Mouse (Mus musculus) ES-Bruce4 (cell line): ENCODE measurements around the gene Tsc22d2. TPM values are rescaled to one million over a fixed set of nuclear protein-coding genes. Genes with fewer than 3 reads are reported as not detected.
"Not testable (repeated sequence)": the region's sequence is repeated elsewhere in the genome, so short reads cannot be mapped to it uniquely, and the experiment has no call there.

Experiments used
- H3K27ac ChIP-seq: 2 replicates; pipeline ENCODE4 v1.5.1; 2012; ENCODE audit warnings: low read length, inconsistent platforms; ENCODE audit not compliant: insufficient read depth
- H3K27me3 ChIP-seq: 2 replicates; pipeline ENCODE4 v1.6.1; 2012; ENCODE audit warnings: mild to moderate bottlenecking, low read length, inconsistent platforms; ENCODE audit not compliant: control insufficient read depth, poor library complexity, insufficient read depth, severe bottlenecking
- H3K36me3 ChIP-seq: 2 replicates; pipeline ENCODE4 v1.6.1; 2012; ENCODE audit warnings: inconsistent platforms, mild to moderate bottlenecking, low read length, moderate library complexity; ENCODE audit not compliant: control insufficient read depth, poor library complexity, insufficient read depth, severe bottlenecking
- H3K4me1 ChIP-seq: one replicate; pipeline ENCODE4 v1.8.1; 2011; ENCODE audit warnings: low read length; ENCODE audit not compliant: control insufficient read depth, insufficient read depth
- H3K4me3 ChIP-seq: 2 replicates; pipeline ENCODE4 v1.5.1; 2011; ENCODE audit warnings: low read depth, mild to moderate bottlenecking, low read length
- H3K9ac ChIP-seq: 2 replicates; pipeline ENCODE4 v1.6.1; 2012; ENCODE audit warnings: low read depth, mild to moderate bottlenecking, inconsistent platforms; ENCODE audit not compliant: poor library complexity, severe bottlenecking
- H3K9me3 ChIP-seq: replicated peaks from 2 replicates; pipeline ENCODE4 v1.6.1; 2012; ENCODE audit warnings: mild to moderate bottlenecking, low read length, inconsistent platforms; ENCODE audit not compliant: control insufficient read depth, poor library complexity, insufficient read depth, severe bottlenecking
- CTCF ChIP-seq: IDR thresholded peaks from one replicate; pipeline ENCODE4 v1.8.1; 2011; ENCODE audit warnings: low read depth, low read length
- EP300 ChIP-seq: IDR thresholded peaks from 2 replicates; pipeline ENCODE4 v1.6.1; 2011; ENCODE audit warnings: low read depth, low read length; ENCODE audit not compliant: insufficient read depth
- POLR2A ChIP-seq: IDR thresholded peaks from one replicate; pipeline ENCODE4 v1.8.1; 2011; ENCODE audit warnings: low read length; ENCODE audit not compliant: insufficient read depth
- polyA plus RNA-seq: library from polyadenylated mRNA; stranded (reverse); fragments of >200 nt; gene quantifications from 2 replicates; pipeline ENCODE4 v1.2.4, GENCODE M21; 2011; ENCODE audit warnings: low read depth; ENCODE audit not compliant: missing spikeins, insufficient read depth, insufficient read length

Tsc22d2 gene
- polyA plus RNA-seq, 1 experiment: 29.6 TPM

- Histone ChIP-seq H3K9ac (no peak overlapping the region), H3K27me3 (no peaks in the 10 kb centered on the region), H3K4me3 (no peak overlapping the region), H3K36me3 (no peaks in the 10 kb centered on the region), H3K27ac (no peak overlapping the region), H3K4me1 (no peaks in the 10 kb centered on the region), H3K9me3 (no peaks in the 10 kb centered on the region)
- TF ChIP-seq CTCF: no peak
- TF ChIP-seq EP300: no peak
- no peak for TF ChIP-seq POLR2A
Observed at GRCm38 (mm10) chr3:58454414-58455205, 40.1 kb downstream of the Tsc22d2 start.

GRCm38 (mm10) chr3:58455255-58455654 lies 40.7 kb downstream of the Tsc22d2 start:
- Histone ChIP-seq H3K9me3 (no peaks in the 10 kb centered on the region), H3K27me3 (no peaks in the 10 kb centered on the region), H3K4me1 (no peaks in the 10 kb centered on the region), H3K9ac (no peak overlapping the region), H3K27ac (no peak overlapping the region), H3K4me3 (no peak overlapping the region), H3K36me3 (peaks cover 3% of the 10 kb centered on the region)
- TF ChIP-seq EP300: no peak
- no peak for TF ChIP-seq CTCF
- no peak for TF ChIP-seq POLR2A

- no peak overlapping the region for H3K27ac ChIP-seq
- no peak overlapping the region for H3K9ac ChIP-seq
- no peaks in the 10 kb centered on the region for H3K9me3 ChIP-seq
- H3K4me1 ChIP-seq: no peaks in the 10 kb centered on the region
- no peaks in the 10 kb centered on the region for H3K36me3 ChIP-seq
- TF ChIP-seq CTCF: no peak
- no peaks in the 10 kb centered on the region for H3K27me3 ChIP-seq
- H3K4me3 ChIP-seq: no peak overlapping the region
Observed at GRCm38 (mm10) chr3:58469655-58470437, 55.3 kb downstream of the Tsc22d2 start.

GRCm38 (mm10) chr3:58475298-58475697 lies 60.8 kb downstream of the Tsc22d2 start:
- not testable (repeated sequence) for H3K4me3 ChIP-seq, H3K9me3 ChIP-seq, H3K36me3 ChIP-seq, H3K27me3 ChIP-seq, H3K4me1 ChIP-seq, H3K9ac ChIP-seq, H3K27ac ChIP-seq

GRCm38 (mm10) chr3:58478755-58479455 lies 64.4 kb downstream of the Tsc22d2 start:
- Histone ChIP-seq H3K9ac (no peak overlapping the region), H3K4me3 (no peak overlapping the region), H3K4me1 (no peaks in the 10 kb centered on the region), H3K27ac (no peak overlapping the region), H3K9me3 (no peaks in the 10 kb centered on the region), H3K36me3 (no peaks in the 10 kb centered on the region), H3K27me3 (no peaks in the 10 kb centered on the region)
- TF ChIP-seq POLR2A (no peak), CTCF (no peak), EP300 (no peak)

- H3K27me3 ChIP-seq: no peaks in the 10 kb centered on the region
- no peaks in the 10 kb centered on the region for H3K36me3 ChIP-seq
- no peak overlapping the region for H3K27ac ChIP-seq
- H3K9ac ChIP-seq: no peak overlapping the region
- peaks cover 15% of the 10 kb centered on the region for H3K9me3 ChIP-seq
- peak; percentile 87 for TF ChIP-seq CTCF
- no peak for TF ChIP-seq POLR2A
- no peaks in the 10 kb centered on the region for H3K4me1 ChIP-seq
- no peak overlapping the region for H3K4me3 ChIP-seq
Observed at GRCm38 (mm10) chr3:58485883-58486282, 71.4 kb downstream of the Tsc22d2 start.
